Mouse (Mus musculus) lung, postnatal 0 days (tissue): ENCODE measurements around the gene Nup50. TPM values are rescaled to one million over a fixed set of nuclear protein-coding genes. Genes with fewer than 3 reads are reported as not detected.
"Not testable (repeated sequence)": the region's sequence is repeated elsewhere in the genome, so short reads cannot be mapped to it uniquely, and the experiment has no call there.

Experiments used
- ATAC-seq: fragments of 200-750 bp; cut with Nextera tagmentation; 2 replicates; pipeline ENCODE4 v1.8.0; 2017; ENCODE audit warnings: moderate library complexity
- DNase-seq: peaks from one replicate; pipeline ENCODE4 v3.0.0-alpha.2; 2016; ENCODE audit warnings: low spot score
- H3K27ac ChIP-seq: fragments of 300-500 bp; sonication (generic); 2 replicates; pipeline ENCODE4 v1.5.1; 2014; ENCODE audit warnings: antibody characterized with exemption, mild to moderate bottlenecking, low read length, mixed read lengths
- H3K27me3 ChIP-seq: fragments of 300-500 bp; sonication (generic); replicated peaks from 2 replicates; pipeline ENCODE4 v1.6.1; 2014; ENCODE audit warnings: low read length, mixed read lengths; ENCODE audit not compliant: insufficient read depth
- H3K36me3 ChIP-seq: fragments of 300-500 bp; sonication (generic); 2 replicates; pipeline ENCODE4 v1.6.1; 2014; ENCODE audit warnings: low read length, mixed read lengths; ENCODE audit not compliant: insufficient read depth
- H3K4me1 ChIP-seq: fragments of 300-500 bp; sonication (generic); 2 replicates; pipeline ENCODE4 v1.6.1; 2014; ENCODE audit warnings: antibody characterized with exemption, low read depth, low read length, mixed read lengths; ENCODE audit not compliant: insufficient read depth
- H3K4me2 ChIP-seq: fragments of 300-500 bp; sonication (generic); replicated peaks from 2 replicates; pipeline ENCODE4 v1.6.1; 2014; ENCODE audit warnings: low read depth, mild to moderate bottlenecking, low read length, moderate library complexity, mixed read lengths
- H3K4me3 ChIP-seq: fragments of 300-500 bp; sonication (generic); 2 replicates; pipeline ENCODE4 v1.5.1; 2014; ENCODE audit warnings: low read depth, low read length
- H3K9ac ChIP-seq: fragments of 300-500 bp; sonication (generic); replicated peaks from 2 replicates; pipeline ENCODE4 v1.6.1; 2014; ENCODE audit warnings: low read depth, mild to moderate bottlenecking
- H3K9me3 ChIP-seq: fragments of 300-500 bp; sonication (generic); 2 replicates; pipeline ENCODE4 v1.6.1; 2016; ENCODE audit warnings: low read length, mixed read lengths
- CTCF ChIP-seq: IDR thresholded peaks from 2 replicates; pipeline ENCODE4 v1.5.1; 2016; ENCODE audit warnings: antibody characterized with exemption, mild to moderate bottlenecking
- EP300 ChIP-seq: IDR thresholded peaks from 2 replicates; pipeline ENCODE4 v1.6.1; 2016; ENCODE audit warnings: antibody characterized with exemption, mild to moderate bottlenecking, control low read depth
- WGBS: fragments of 180-500 bp; shearing (Covaris S2); extraction: QIAGEN DNeasy Blood & Tissue Kit; methylation state at CpG from one replicate; pipeline ENCODE4 v1.1.7; 2014; 5-methylcytosine and 5-hydroxymethylcytosine counted together
- polyA plus RNA-seq: library from polyadenylated mRNA; unstranded; fragments of >200 nt; fragmentation: Nextera tagmentation; extraction: Ambion mirVana; gene quantifications from 2 replicates; pipeline ENCODE4 v1.2.1, GENCODE M21; 2015

Nup50 gene
- 12.1 and 13.9 TPM in 2 replicates for polyA plus RNA-seq

GRCm38 (mm10) chr15:84922884-84923507 is at the start of gene Nup50:
TSS of gene Nup50 (plus strand) at chr15:84923411.
- DNase-seq: peak; percentile 100
- H3K27me3 ChIP-seq: no peaks in the 10 kb centered on the region
- H3K4me1 ChIP-seq: peaks cover 10% of the 10 kb centered on the region; the same call in 1 of the 2 replicates
- TF ChIP-seq EP300 (no peak), CTCF (no peak)
- under 1% methylated on average over 60 of the region's 60 CpGs for WGBS
- peak; percentile 95 for ATAC-seq
- H3K4me2 ChIP-seq: peak within 1 kb of the TSS; percentile 84
- H3K9me3 ChIP-seq: no peaks in the 10 kb centered on the region
- peak within 1 kb of the TSS; percentile 88 for H3K9ac ChIP-seq
- H3K36me3 ChIP-seq: 0 out of 2 replicates have a peak, but pooled peaks cover 8% of the 10 kb centered on the region
- H3K27ac ChIP-seq: peak within 1 kb of the TSS; percentile 97
- peak within 1 kb of the TSS; percentile 95 for H3K4me3 ChIP-seq

- Histone ChIP-seq H3K9me3 (no peaks in the 10 kb centered on the region), H3K27me3 (no peaks in the 10 kb centered on the region), H3K4me2 (no peak overlapping the region), H3K36me3 (no peaks in the 10 kb centered on the region), H3K9ac (no peak overlapping the region), H3K4me1 (no peaks in the 10 kb centered on the region), H3K27ac (no peak overlapping the region), H3K4me3 (no peak overlapping the region)
- no peak for DNase-seq
- WGBS: 70% methylated on average over 4 of the region's 4 CpGs
- TF ChIP-seq CTCF: no peak
- no peak for TF ChIP-seq EP300
- ATAC-seq: no peak
These were observed 49.3 kb upstream of the Nup50 start for GRCm38 (mm10) chr15:84873867-84874266.

- 74% methylated on average over 12 of the region's 12 CpGs for WGBS
- TF ChIP-seq EP300 (no peak), CTCF (no peak)
- no peaks in the 10 kb centered on the region for H3K4me1 ChIP-seq
- no peak overlapping the region for H3K9ac ChIP-seq
- H3K9me3 ChIP-seq: no peaks in the 10 kb centered on the region
- H3K4me3 ChIP-seq: no peak overlapping the region
- DNase-seq (no peak), ATAC-seq (no peak)
- H3K4me2 ChIP-seq: no peak overlapping the region
- H3K27ac ChIP-seq: no peak overlapping the region
- no peaks in the 10 kb centered on the region for H3K27me3 ChIP-seq
- H3K36me3 ChIP-seq: no peaks in the 10 kb centered on the region
These were observed 46.0 kb upstream of the Nup50 start for GRCm38 (mm10) chr15:84877029-84877815.

DNA sequence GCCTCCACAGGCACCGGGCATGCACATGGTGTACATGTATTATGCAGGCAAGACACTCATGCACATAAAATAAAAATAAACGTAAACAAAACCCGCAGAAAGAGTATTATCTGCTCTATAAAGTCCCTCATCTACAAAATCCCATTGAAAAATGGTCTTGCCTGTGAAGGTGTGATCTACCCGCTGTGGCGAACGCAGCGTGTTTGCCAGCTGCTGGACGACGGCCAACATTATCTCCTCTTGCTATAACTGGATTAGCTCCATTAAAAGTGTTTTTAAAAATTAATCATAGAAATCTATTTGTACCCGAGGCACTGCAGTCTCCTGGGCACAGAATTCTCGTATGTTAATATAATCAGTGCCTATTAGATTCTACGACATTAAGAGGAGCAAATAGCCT is 35.1 kb upstream of the Nup50 start:
- no peaks in the 10 kb centered on the region for H3K4me1 ChIP-seq
- ATAC-seq: no peak
- TF ChIP-seq EP300 (no peak), CTCF (no peak)
- H3K27me3 ChIP-seq: no peaks in the 10 kb centered on the region
- no peak overlapping the region for H3K27ac ChIP-seq
- H3K36me3 ChIP-seq: no peaks in the 10 kb centered on the region
- no peak overlapping the region for H3K4me2 ChIP-seq
- no peak for DNase-seq
- no peak overlapping the region for H3K4me3 ChIP-seq
- 56% methylated on average over 12 of the region's 12 CpGs for WGBS
- H3K9ac ChIP-seq: no peak overlapping the region
- no peaks in the 10 kb centered on the region for H3K9me3 ChIP-seq

DNA sequence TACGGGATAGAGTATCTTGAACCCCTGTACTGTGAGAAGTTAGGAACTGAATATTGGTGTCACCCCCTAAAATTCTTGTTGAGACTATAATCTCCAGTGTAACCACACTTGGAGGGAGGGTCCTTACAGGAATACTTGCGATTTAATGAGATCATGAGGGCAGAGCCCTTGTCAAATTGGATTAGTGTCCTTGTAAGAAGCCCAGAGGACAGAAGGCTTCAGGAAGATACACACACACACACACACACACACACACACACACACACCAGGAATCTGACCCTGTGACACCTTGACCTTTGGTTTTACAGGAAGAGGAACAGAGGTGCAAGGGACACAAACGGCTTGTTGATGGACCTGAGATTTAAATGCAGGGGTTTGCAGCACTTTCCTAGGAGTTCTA is 32.0 kb upstream of the Nup50 start:
- Histone ChIP-seq H3K27ac (no peak overlapping the region), H3K9me3 (no peaks in the 10 kb centered on the region), H3K4me2 (no peak overlapping the region), H3K27me3 (no peaks in the 10 kb centered on the region), H3K36me3 (no peaks in the 10 kb centered on the region), H3K4me1 (no peaks in the 10 kb centered on the region), H3K9ac (no peak overlapping the region), H3K4me3 (no peak overlapping the region)
- TF ChIP-seq EP300 (no peak), CTCF (no peak)
- ATAC-seq (no peak), DNase-seq (no peak)
- 46% methylated on average over 3 of the region's 3 CpGs for WGBS

DNA sequence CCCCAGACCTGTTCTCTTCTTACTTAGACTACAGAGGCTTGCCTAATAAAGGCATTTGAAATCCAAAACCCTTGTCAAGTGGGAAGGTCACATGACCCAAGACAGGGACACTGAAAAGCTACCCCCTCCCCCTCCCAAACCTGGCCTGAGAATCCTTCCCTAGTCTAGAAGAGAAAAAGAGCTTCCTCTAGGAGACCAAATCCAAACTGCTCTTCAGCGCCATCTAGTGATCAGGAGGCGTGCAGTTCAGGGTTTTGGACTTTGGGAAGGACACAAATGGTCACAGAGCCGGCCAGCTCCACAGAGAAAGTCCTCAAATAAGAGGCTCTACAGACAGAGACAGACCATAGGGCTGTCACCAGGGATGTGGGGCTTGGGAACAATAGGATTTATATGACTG is 31.6 kb upstream of the Nup50 start:
- Histone ChIP-seq H3K4me1 (no peaks in the 10 kb centered on the region), H3K36me3 (no peaks in the 10 kb centered on the region), H3K4me3 (no peak overlapping the region), H3K4me2 (no peak overlapping the region), H3K27ac (no peak overlapping the region), H3K9ac (no peak overlapping the region), H3K9me3 (no peaks in the 10 kb centered on the region), H3K27me3 (no peaks in the 10 kb centered on the region)
- DNase-seq (peak; percentile 84), ATAC-seq (peak; percentile 21; the same call in 1 of the 2 replicates)
- TF ChIP-seq CTCF: peak; percentile 90
- no peak for TF ChIP-seq EP300
- 1% methylated on average over 3 of the region's 3 CpGs for WGBS

DNA sequence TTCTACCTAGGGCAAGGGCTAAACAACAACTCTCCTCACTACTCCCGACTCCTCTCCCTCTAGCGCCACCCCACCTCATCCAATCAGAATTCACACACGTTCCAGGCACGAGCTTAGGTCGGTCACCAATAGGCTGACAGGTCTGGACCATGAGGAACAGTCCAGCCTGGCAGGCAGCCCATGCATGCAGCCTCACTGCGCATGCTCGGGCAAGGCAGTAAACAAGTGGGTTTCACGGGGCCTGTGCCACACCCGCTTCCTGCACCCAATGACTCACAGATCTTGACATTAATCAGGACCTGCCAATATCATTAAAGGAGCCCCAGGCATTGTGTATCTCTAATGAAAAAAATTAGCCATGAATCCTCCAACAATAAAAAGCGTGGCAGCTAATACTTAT is 27.0 kb upstream of the Nup50 start:
- 71% methylated on average over 10 of the region's 10 CpGs for WGBS
- ATAC-seq, DNase-seq, H3K27ac ChIP-seq, H3K27me3 ChIP-seq, H3K4me1 ChIP-seq, H3K9me3 ChIP-seq, H3K9ac ChIP-seq, H3K36me3 ChIP-seq, H3K4me2 ChIP-seq, H3K4me3 ChIP-seq: not testable (repeated sequence)
